Mouse (Mus musculus) left cerebral cortex, adult 11 months (tissue): Measurements from ENCODE around the gene Gm20388.

Experiments
- DNase-seq: peaks from one replicate; pipeline ENCODE4 v3.0.0; 2022; ENCODE audit warnings: low spot score

Gm20388 gene

GRCm38 (mm10) chr8:120445249-120445648, 534.6 kb downstream of the Gm20388 start:
- no peak for DNase-seq

GRCm38 (mm10) chr8:120448131-120448530, 537.5 kb downstream of the Gm20388 start:
- DNase-seq, result no peak

- DNase-seq, result no peak
Observed at GRCm38 (mm10) chr8:120449139-120449538, 538.5 kb downstream of the Gm20388 start.

GRCm38 (mm10) chr8:120449608-120450031, 539.0 kb downstream of the Gm20388 start:
- DNase-seq, result peak; percentile 61

- no peak for DNase-seq
Observed at GRCm38 (mm10) chr8:120452111-120452510, 541.5 kb downstream of the Gm20388 start.

GRCm38 (mm10) chr8:120454404-120454803, 543.8 kb downstream of the Gm20388 start:
- no peak for DNase-seq

DNA sequence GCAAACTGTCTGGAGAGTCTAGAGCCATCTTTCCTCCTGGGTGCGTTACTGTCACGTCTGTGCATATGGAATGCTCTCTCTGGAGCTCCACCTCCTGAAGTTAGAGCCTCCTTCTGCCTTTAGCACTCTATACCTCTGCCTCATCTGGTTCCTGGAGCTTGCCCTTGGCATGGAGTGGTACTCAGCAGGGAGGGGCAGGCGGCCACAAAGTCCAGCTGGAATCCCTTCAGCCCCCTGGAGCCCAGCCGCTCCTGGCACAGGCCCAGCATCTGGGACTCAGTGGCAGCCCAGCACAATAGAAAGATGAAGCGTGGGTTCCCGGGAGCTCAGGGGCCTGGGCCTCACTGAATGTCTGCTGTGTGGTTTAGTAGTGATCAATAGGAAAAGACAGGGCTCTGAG, 549.7 kb downstream of the Gm20388 start:
- DNase-seq, result no peak

- no peak for DNase-seq
Observed at GRCm38 (mm10) chr8:120462119-120462551, 551.5 kb downstream of the Gm20388 start.

GRCm38 (mm10) chr8:120462611-120463010, 552.0 kb downstream of the Gm20388 start:
- DNase-seq, result no peak

DNA sequence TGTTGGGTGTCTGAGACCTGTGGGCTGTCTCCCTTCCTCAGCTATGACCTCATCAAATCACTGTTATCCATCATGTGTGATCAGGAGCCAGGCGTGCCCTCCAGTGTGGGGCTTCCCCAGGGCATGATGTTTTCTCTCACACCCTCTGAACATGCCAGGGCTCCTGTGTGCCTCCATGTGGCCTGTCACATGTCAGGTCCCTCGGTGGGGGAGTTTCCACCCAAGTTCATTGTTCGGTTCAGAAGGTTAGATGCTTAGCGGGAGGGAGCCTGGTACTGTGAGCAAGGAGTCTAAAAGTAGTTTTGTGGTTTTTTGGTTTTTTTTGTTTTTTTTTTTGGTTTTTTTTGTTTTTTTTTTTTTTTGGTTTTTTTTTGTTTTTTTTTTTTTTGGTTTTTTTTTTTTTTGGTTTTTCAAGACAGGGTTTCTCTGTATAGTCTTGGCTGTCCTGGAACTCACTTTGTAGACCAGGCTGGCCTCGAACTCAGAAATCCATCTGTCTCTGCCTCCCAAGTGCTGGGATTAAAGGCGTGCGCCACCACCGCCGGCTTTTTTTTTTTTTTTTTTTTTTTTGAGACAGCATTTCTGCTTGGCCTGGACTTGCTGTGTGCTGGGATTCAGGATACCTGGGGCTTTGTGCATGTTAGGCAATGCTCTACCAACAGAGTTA, 553.4 kb downstream of the Gm20388 start:
- no peak for DNase-seq

DNA sequence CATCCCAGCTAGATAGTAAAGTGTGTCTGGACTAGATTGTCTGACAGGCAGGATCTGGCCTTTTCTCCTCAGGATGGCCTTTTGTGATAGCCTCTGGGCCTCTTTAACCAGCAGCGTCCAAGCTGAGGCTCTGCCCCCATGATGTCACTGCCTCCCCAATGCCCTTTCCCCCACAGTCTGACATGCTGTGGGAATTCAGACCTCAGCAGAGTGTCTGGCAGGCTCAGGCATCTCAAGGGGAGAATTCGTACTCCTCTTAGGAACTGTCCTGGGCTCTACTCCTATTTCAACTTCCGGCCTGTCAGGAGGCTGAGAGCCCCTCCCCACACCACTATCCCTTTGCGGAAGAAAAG, 553.9 kb downstream of the Gm20388 start:
- no peak for DNase-seq

DNA sequence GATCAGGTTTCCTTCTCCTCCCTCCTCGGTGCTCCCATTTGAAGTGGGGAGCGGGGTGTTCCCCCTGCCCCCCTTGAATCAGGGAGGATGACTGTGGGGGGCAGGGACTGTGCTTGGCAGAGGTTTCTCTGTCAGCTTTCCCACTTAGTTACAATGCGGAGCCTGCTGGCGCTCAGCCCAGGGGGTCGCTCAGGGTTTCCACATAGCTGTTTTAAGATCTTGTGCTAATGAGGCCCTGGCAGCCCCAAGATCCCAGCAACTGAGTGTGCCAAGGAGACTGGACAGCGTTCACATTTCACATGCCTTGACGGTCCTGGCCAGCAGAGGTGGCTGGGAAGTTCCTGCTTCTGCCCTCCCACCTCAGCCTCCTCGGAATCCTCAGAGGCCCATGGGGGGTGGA, 555.1 kb downstream of the Gm20388 start:
- no peak for DNase-seq

DNA sequence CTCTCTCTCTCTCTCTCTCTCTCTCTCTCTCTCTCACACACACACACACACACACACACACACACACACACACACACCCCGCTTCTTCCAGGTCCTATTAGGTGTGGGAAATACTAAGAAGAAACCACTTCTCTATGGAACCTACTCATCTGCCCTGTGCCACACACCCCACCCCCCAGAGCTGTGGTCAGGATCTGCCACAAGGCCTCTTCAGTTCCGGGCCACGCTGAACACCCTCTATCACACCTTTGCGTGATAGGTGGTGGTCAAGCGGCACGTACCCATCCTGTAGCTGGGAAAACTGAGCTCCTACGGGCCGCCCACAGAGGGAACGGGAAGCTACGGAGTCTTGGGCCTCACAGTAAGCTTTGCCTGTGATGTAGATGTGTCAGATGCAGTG, 555.6 kb downstream of the Gm20388 start:
- DNase-seq, result no peak

DNA sequence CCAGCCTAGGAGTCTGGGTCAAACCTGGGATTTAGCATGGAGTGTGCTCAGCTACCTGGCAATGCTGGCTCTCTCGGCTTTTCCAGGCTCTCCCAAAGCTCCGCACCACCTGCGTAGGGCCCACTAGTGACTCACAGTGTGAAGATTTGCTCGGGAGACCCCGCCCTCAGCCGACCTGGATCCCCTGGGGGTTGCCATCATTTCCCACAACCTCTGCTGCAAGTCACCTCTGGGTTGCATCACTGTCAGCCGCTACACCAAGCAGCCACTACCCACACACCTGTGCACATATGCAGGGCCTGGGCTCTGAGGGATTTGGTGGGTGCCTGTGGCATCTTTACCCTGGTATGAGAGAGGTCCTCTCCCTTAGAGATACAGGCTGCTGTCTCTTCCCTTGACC, 557.0 kb downstream of the Gm20388 start:
- no peak for DNase-seq

- DNase-seq, result no peak
Observed at GRCm38 (mm10) chr8:120470170-120470569, 559.5 kb downstream of the Gm20388 start.

DNA sequence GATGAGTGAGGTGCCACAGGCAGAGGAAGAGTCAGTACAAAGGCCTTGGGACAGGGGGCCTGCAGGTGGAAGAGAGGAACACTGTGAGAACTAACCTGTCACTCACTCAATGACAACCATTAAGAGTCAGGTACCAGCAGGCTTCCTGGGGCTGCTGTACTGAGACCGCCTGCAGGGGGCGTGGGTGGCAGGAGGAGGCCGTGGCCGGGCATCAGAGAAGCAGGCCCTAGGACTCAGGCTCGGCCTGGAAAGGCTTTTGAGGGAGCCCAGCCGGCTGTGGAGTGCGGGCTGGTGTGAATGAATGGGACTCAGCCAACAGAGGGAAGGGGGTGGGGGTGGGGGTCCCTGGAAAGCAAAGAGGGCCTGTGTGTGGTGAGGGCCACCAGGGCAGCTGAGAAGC, 560.5 kb downstream of the Gm20388 start:
- no peak for DNase-seq

GRCm38 (mm10) chr8:120471752-120472151, 561.1 kb downstream of the Gm20388 start:
- no peak for DNase-seq

DNA sequence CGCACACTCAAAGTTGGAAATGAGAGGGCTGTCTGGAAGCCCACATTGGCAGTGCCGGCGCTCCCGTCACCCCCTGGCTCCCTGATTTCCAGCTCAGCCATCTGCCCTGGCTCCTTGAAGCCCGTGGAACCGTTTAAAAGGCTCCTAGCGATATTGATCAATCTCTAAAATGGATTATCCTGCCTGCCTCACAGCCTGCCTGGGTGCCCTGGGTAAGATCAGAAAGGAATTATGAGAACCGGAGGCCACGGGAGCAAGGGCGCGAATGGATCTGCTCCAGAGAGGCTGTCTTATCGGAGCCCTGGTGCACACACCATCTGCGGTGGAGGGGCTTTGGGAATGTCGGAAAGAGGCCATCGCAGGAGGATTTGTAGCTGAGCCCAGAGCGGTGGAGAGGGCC, 561.6 kb downstream of the Gm20388 start:
- no peak for DNase-seq

- no peak for DNase-seq
Observed at GRCm38 (mm10) chr8:120473729-120474364, 563.2 kb downstream of the Gm20388 start.

DNA sequence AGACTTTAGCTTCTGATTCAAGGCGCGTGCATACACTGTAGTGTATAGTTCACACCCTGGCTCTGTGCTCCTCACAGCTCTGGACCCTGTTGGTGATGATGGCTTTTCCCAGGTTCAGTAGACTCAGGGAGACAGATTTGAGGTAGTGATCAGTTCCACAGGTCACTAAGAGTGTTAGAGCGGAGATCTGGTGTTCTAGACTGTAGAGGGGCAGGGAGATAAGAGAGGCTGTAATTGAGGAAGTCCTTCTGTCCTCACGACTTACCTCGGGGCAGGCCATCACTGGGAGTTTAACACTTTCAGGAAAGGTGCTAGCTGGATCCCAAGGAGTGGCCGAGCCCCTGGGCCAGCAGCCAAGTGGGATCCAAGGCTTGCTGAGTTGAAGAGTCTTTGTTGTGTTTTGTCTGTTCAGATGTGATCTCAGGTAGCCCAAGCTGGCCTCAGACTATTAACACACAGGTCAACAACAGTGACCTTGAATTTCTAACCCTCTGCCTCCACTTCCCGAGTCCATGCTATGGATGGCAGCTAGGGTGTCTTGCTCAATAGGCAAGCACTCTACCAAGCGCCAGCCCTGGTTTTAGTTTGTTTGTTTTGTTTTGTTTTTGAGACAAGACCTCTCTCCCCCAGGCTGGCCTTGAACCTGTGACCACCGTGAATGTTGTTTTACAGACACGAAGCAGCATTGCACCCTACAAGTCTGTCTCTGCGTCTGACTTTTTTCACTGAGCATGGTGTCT, 564.0 kb downstream of the Gm20388 start:
- no peak for DNase-seq

- no peak for DNase-seq
Observed at GRCm38 (mm10) chr8:120475462-120476201, 565.0 kb downstream of the Gm20388 start.
